Mouse (Mus musculus) layer of hippocampus, adult 2 months (tissue): ENCODE data around the gene Tmem52b. TPM values are rescaled to one million over a fixed set of nuclear protein-coding genes. Genes with fewer than 3 reads are reported as not detected.

Source experiments
- DNase-seq, 2 experiments: peaks; one replicate each; pipeline ENCODE4 v3.0.0; 2022; ENCODE audit warnings: low spot score in 2 of 2
- H3K27ac ChIP-seq: fragments of 200-600 bp; 2 replicates; pipeline ENCODE4 v1.8.1; 2022
- H3K4me3 ChIP-seq: fragments of 200-600 bp; 2 replicates; pipeline ENCODE4 v1.8.1; 2022; ENCODE audit warnings: mild to moderate bottlenecking
- CTCF ChIP-seq: fragments of 200-600 bp; conservative IDR thresholded peaks from 2 replicates; pipeline ENCODE4 v1.8.1; 2022; ENCODE audit warnings: antibody characterized with exemption, mild to moderate bottlenecking, moderate library complexity
- total RNA-seq, 2 experiments: library from RNA; stranded (reverse); gene quantifications; 2 replicates each; pipeline ENCODE4 v1.2.3; 2021

Tmem52b gene
- total RNA-seq, 2 experiments from 2014 or later = not detected

DNA sequence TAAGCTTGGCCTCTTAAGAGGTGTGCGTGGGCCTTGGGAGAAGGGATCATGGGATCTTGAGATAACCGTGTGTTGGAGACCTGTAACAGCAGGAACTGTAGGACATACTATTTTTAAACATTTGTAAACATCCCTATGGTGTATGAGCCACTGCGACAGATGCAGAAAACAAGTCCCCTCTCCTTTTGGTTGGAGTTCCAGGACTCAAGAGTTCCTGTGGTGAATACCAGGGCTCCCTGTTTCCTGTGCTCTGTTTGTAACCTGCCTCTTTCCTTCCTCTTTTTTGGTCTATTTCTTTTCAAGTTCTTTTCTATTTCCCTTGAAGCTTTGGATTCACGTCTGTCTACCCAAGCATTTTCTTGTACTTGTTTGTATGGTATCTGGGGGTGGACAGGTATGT is 23.4 kb downstream of the Tmem52b start:
- Histone ChIP-seq H3K4me3 (peak overlapping the region; percentile 87), H3K27ac (peak overlapping the region; percentile 99)
- DNase-seq = no peak
- TF ChIP-seq CTCF = no peak

DNA sequence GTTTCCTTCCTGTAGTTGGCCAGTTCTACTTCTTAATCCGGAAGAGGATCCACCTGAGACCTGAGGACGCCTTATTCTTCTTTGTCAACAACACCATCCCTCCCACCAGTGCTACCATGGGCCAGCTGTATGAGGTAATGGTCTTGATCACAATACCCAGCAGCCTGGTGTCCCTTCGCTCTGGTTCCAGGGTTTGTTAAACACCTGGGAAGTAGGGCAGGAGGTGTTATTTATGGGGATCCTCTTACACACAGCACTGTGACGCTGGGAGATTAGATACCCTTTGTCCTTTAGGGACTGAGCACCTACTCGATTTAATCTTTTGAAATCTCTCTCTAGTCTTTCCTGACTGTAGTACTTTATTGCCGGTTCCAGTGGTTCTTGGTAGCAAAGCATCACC is 26.2 kb downstream of the Tmem52b start:
- H3K27ac ChIP-seq = no peak overlapping the region
- no peak overlapping the region for H3K4me3 ChIP-seq
- DNase-seq = no peak
- TF ChIP-seq CTCF = no peak

GRCm38 (mm10) chr6:129541931-129542330 is 29.6 kb downstream of the Tmem52b start:
- no peak overlapping the region for H3K4me3 ChIP-seq
- H3K27ac ChIP-seq = no peak overlapping the region
- DNase-seq = no peak
- TF ChIP-seq CTCF = no peak

DNA sequence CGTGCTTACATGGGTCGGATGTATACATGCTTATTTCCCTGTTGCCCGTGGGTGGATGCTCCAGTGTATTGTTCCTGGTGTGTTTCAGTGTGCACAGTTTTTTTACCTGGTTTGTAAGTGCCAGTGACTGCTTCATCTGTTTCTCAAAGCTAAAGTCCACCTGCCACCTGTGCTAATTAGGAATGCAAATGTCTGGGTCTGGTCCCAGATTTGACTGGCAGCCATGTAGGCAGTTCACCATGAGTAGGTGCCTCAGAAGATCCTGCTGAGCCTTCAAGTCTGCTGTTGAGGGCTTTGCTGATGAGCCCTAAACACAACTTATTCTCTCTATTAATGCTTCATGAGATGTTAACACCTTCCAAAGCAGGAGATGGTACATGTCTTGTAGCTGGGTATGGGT is 30.2 kb downstream of the Tmem52b start:
- peak overlapping the region; percentile 20; the same call in 1 of the 2 replicates for H3K27ac ChIP-seq
- no peak overlapping the region for H3K4me3 ChIP-seq
- no peak for DNase-seq
- no peak for TF ChIP-seq CTCF

GRCm38 (mm10) chr6:129543709-129544606 is 31.6 kb downstream of the Tmem52b start:
- H3K4me3 ChIP-seq = no peak overlapping the region
- peak; percentile 98 for TF ChIP-seq CTCF
- DNase-seq = peak; percentile 52 to 77
- H3K27ac ChIP-seq = peak overlapping the region; percentile 20

GRCm38 (mm10) chr6:129547277-129547676 is 34.9 kb downstream of the Tmem52b start:
- Histone ChIP-seq H3K4me3 (no peak overlapping the region), H3K27ac (no peak overlapping the region)
- no peak for DNase-seq
- TF ChIP-seq CTCF = no peak

DNA sequence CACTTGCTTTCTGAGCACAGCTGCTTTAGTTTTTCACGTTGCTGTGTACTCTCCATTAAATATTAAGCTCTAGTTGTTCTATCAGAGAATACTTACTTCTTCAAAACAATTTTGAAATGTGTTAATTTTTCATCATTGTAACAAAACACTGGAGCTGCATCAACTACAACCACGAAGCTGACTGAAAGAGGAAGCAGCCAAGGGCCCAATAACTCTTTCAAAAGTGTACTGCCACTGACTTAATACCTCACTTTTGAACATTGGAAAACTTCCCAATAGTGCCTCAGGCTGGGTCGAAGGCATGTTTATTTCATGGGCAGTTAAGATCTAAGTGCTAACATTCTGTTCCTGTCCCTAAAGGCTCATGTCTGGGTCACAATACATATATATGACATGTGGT is 35.7 kb downstream of the Tmem52b start:
- H3K4me3 ChIP-seq = no peak overlapping the region
- H3K27ac ChIP-seq = no peak overlapping the region
- TF ChIP-seq CTCF = no peak
- no peak for DNase-seq

DNA sequence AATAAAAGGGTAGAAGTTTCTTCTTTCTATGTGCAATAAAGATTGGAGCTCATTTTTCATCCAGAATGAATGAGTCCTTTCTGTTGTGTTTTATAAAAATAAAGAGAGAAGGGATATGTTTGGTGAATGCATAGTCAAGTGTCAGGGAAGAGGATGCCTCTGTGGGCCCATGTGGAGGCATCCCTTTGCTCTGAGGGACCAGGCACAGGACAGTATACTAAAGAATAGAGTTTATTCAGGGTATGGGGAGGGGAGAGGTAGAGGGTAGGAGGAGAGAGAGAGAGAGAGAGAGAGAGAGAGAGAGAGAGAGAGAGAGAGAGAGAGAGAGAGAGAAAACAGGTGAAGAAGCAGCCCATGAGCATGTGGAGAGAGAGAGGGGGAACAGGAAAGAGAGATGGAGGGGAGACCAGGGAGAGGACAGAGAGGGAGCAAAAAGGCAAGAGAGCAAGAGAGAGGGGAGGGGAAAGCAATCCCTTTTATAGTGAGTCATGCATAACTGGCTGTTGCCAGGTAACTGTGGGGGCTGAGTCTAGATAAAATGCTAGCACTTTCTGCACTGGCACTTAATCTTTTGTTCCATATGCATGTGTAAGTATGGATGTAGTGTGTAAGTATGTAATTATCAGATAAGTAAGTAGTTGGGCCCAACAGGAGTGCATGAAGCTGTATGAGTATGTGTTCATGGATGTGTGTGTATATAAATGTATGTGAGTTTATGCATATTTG is 45.1 kb downstream of the Tmem52b start:
- Histone ChIP-seq H3K4me3 (no peak overlapping the region), H3K27ac (no peak overlapping the region)
- no peak for TF ChIP-seq CTCF
- DNase-seq = no peak

DNA sequence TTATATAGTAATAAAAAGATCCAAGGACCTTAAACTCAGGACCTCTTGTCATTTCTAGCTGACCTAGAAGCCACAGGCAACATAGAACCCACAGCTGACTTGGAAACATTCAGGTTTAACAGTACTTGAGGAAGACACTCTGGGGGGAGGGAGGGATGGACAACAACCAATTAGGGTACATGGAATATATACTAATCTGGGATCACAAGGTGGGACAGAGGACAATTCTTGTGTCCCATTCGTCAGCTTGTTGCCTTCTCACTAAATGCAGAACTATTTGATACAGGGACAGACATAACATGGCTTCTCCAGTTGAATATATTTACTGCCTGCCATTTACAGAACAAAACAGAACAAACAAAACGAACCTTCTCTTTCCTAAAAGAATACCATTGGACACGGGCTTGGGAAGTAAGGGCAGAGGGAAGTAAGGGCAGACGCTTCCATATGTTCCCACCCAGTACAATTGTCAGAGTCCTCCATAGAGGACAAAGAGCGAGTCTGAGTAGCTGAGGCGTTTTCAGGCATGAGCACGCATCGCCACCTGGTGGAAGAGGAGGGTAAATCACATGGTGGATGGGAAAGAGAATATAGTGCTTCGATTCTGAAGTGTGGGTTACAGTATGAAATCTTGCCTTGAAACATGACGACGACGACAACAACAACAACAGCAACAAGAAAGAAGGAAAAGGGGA is 46.7 kb downstream of the Tmem52b start:
- H3K4me3 ChIP-seq = no peak overlapping the region
- peak; percentile 58 to 77 for DNase-seq
- H3K27ac ChIP-seq = no peak overlapping the region

DNA sequence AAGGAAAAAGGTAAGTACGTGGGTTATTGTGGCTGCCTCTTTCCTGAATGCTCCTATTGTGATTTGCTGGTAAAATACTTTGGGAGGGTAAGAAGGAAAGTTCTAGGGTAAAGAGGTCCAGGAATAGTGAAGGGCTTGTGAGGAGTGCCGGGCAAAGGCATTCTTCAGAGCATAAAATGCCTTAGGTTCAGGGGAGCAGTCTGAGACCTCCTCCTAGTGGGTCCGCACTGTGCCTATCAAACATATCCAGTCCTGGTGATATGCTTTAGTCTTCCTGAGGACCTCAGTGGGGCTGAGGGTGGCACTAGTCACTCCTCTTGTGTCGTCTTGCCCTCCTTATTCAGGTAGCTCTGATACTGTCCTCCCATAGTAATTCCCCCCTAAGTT is 47.3 kb downstream of the Tmem52b start:
- DNase-seq = no peak

More for the DNA sequence above, 46.7 kb downstream of the Tmem52b start:
- peak; percentile 93 for TF ChIP-seq CTCF

DNA sequence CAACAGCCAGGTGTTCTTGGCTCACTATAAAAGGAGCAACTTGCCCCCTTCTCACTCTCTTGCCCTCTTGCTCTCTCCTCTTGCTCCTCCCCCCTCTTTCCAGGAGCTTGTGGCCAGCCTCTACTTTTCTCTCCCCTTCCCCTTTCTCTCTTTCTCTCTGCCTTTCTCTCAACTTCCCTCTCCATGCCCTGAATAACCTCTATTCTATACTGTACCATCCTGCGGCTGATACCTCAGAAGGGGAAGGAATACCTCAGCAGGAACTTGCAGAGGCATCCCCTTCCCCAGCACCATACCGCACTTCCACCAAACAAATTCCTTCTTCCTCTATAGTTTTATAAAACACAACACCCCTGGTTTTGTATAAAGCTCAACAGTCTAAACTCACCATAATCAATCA is 52.9 kb downstream of the Tmem52b start:
- H3K4me3 ChIP-seq = no peak overlapping the region

More for the DNA sequence above, 47.3 kb downstream of the Tmem52b start:
- H3K27ac ChIP-seq = no peak overlapping the region
- H3K4me3 ChIP-seq = no peak overlapping the region
- TF ChIP-seq CTCF = no peak; the same call in none of the 2 replicates

More for the DNA sequence above, 52.9 kb downstream of the Tmem52b start:
- no peak for TF ChIP-seq CTCF
- DNase-seq = no peak
- H3K27ac ChIP-seq = no peak overlapping the region

Other genes with a start within 250 kb of the Tmem52b start
- not detected for gene Cd69, start 237.1 kb upstream of the Tmem52b start, total RNA-seq
- gene 4922502D21Rik, start 180.8 kb upstream of the Tmem52b start, total RNA-seq = not detected
- not detected for gene Clec12a, start 169.9 kb upstream of the Tmem52b start, total RNA-seq
- not detected for gene Clec12b, start 126.7 kb upstream of the Tmem52b start, total RNA-seq
- not detected for gene Clec1b, start 115.3 kb upstream of the Tmem52b start, total RNA-seq
- gene Clec9a, start 103.7 kb upstream of the Tmem52b start, total RNA-seq = not detected
- 1 to 10 TPM; 4.1 to 5.7 TPM for gene Clec1a, start 60.6 kb upstream of the Tmem52b start, total RNA-seq
- not detected for gene Olr1, start 5.4 kb upstream of the Tmem52b start, total RNA-seq
- gene Gabarapl1, start 20.6 kb downstream of the Tmem52b start, total RNA-seq = 100 to 1,000 TPM; 675 to 689 TPM
- not detected for gene Klre1, start 65.3 kb downstream of the Tmem52b start, total RNA-seq
- gene Klrd1, start 79.2 kb downstream of the Tmem52b start, total RNA-seq = not detected
- not detected for gene Klrk1, start 111.3 kb downstream of the Tmem52b start, total RNA-seq
- not detected for gene Klrc3, start 130.8 kb downstream of the Tmem52b start, total RNA-seq
- not detected for gene Klrc2, start 148.1 kb downstream of the Tmem52b start, total RNA-seq
- not detected for gene Klrc1, start 166.4 kb downstream of the Tmem52b start, total RNA-seq
- gene Klri1, start 204.6 kb downstream of the Tmem52b start, total RNA-seq = not detected
- not detected for gene Klri2, start 227.9 kb downstream of the Tmem52b start, total RNA-seq